Mouse (Mus musculus) cerebellum, adult 2 months (tissue): ENCODE results near the gene Cdadc1. TPM values are rescaled to one million over a fixed set of nuclear protein-coding genes. Genes with fewer than 3 reads are reported as not detected.

Source experiments
- DNase-seq, 2 experiments: peaks; one replicate each; pipeline ENCODE4 v3.0.0; 2021
- H3K27ac ChIP-seq: fragments of 200-500 bp; 2 replicates; pipeline ENCODE4 v1.5.1; 2012; ENCODE audit warnings: low read length, control low read depth, inconsistent platforms; ENCODE audit not compliant: insufficient read depth
- H3K27me3 ChIP-seq: fragments of 200-500 bp; 2 replicates; pipeline ENCODE4 v1.6.1; 2012; ENCODE audit warnings: inconsistent platforms, mild to moderate bottlenecking, low read length, moderate library complexity; ENCODE audit not compliant: control insufficient read depth, insufficient read depth
- H3K4me1 ChIP-seq: fragments of 200-500 bp; 2 replicates; pipeline ENCODE4 v1.6.1; 2011; ENCODE audit warnings: low read length; ENCODE audit not compliant: control insufficient read depth, insufficient read depth
- H3K4me3 ChIP-seq: fragments of 200-500 bp; replicated peaks from 2 replicates; pipeline ENCODE3; 2011; ENCODE audit warnings: mild to moderate bottlenecking, low read depth, low read length, control low read depth; ENCODE audit not compliant: insufficient read depth
- CTCF ChIP-seq: fragments of 200-500 bp; IDR thresholded peaks from 2 replicates; pipeline ENCODE4 v1.5.1; 2011; ENCODE audit warnings: low read depth, mild to moderate bottlenecking, control low read depth, low read length, moderate library complexity, borderline replicate concordance; ENCODE audit not compliant: insufficient read depth
- POLR2A ChIP-seq: fragments of 200-500 bp; IDR thresholded peaks from 2 replicates; pipeline ENCODE4 v1.6.1; 2011; ENCODE audit warnings: low read length, control low read depth, borderline replicate concordance; ENCODE audit not compliant: insufficient read depth
- WGBS: fragments of 180-500 bp; shearing (Covaris S2); methylation state at CpG from one replicate; pipeline ENCODE4 v1.1.7; 2018; 5-methylcytosine and 5-hydroxymethylcytosine counted together
- polyA plus RNA-seq: library from polyadenylated mRNA; depleted of rRNA; stranded (reverse); fragments of >200 nt; gene quantifications from 2 replicates; pipeline ENCODE4 v1.2.3, GENCODE M21; 2012

Gene Cdadc1
- polyA plus RNA-seq, 1 experiment: 39.0 TPM

GRCm38 (mm10) chr14:59548532-59548931, 49.2 kb downstream of the Cdadc1 start:
- WGBS: 54% methylated on average over 2 of the region's 2 CpGs
- Histone ChIP-seq H3K4me3 (no peak overlapping the region), H3K27me3 (no peaks in the 10 kb centered on the region), H3K4me1 (no peaks in the 10 kb centered on the region), H3K27ac (peak overlapping the region; percentile 55; the same call in 1 of the 2 replicates)
- DNase-seq: no peak
- no peak for TF ChIP-seq POLR2A
- no peak for TF ChIP-seq CTCF

- TF ChIP-seq CTCF (no peak), POLR2A (no peak)
- Histone ChIP-seq H3K4me1 (no peaks in the 10 kb centered on the region), H3K27ac (no peak overlapping the region), H3K27me3 (no peaks in the 10 kb centered on the region), H3K4me3 (no peak overlapping the region)
- 53% methylated on average over 5 of the region's 5 CpGs for WGBS
- DNase-seq: no peak
Measured at GRCm38 (mm10) chr14:59547530-59547929, 50.2 kb downstream of the Cdadc1 start.

GRCm38 (mm10) chr14:59546162-59546880, 51.4 kb downstream of the Cdadc1 start:
- Histone ChIP-seq H3K4me1 (no peaks in the 10 kb centered on the region), H3K27ac (no peak overlapping the region), H3K27me3 (no peaks in the 10 kb centered on the region), H3K4me3 (no peak overlapping the region)
- no peak for DNase-seq
- 84% methylated on average over 7 of the region's 7 CpGs for WGBS
- no peak for TF ChIP-seq POLR2A

- Histone ChIP-seq H3K27me3 (no peaks in the 10 kb centered on the region), H3K4me1 (no peaks in the 10 kb centered on the region), H3K4me3 (no peak overlapping the region), H3K27ac (no peak overlapping the region)
- TF ChIP-seq CTCF (no peak), POLR2A (no peak)
- DNase-seq: no peak
- 67% methylated on average over 5 of the region's 5 CpGs for WGBS
Measured at GRCm38 (mm10) chr14:59543956-59544355, 53.8 kb downstream of the Cdadc1 start.

- Histone ChIP-seq H3K4me1 (no peaks in the 10 kb centered on the region), H3K27me3 (no peaks in the 10 kb centered on the region), H3K27ac (no peak overlapping the region), H3K4me3 (no peak overlapping the region)
- DNase-seq: no peak
- no peak for TF ChIP-seq CTCF
- TF ChIP-seq POLR2A: no peak
- 82% methylated on average over 3 of the region's 3 CpGs for WGBS
Measured at GRCm38 (mm10) chr14:59543158-59543826, 54.5 kb downstream of the Cdadc1 start.

GRCm38 (mm10) chr14:59540761-59541160, 57.0 kb downstream of the Cdadc1 start:
- no peaks in the 10 kb centered on the region for H3K4me1 ChIP-seq
- no peak for DNase-seq
- no peaks in the 10 kb centered on the region for H3K27me3 ChIP-seq
- no peak overlapping the region for H3K4me3 ChIP-seq
- TF ChIP-seq CTCF (no peak), POLR2A (no peak)
- WGBS: 55% methylated on average over 6 of the region's 6 CpGs
- H3K27ac ChIP-seq: no peak overlapping the region

- TF ChIP-seq CTCF: no peak
- no peak for TF ChIP-seq POLR2A
- Histone ChIP-seq H3K27me3 (no peaks in the 10 kb centered on the region), H3K4me3 (no peak overlapping the region), H3K4me1 (no peaks in the 10 kb centered on the region), H3K27ac (no peak overlapping the region)
- WGBS: 89% methylated on average over 2 of the region's 2 CpGs
- no peak for DNase-seq
Measured at GRCm38 (mm10) chr14:59540230-59540629, 57.5 kb downstream of the Cdadc1 start.

- Histone ChIP-seq H3K4me3 (no peak overlapping the region), H3K27ac (no peak overlapping the region), H3K4me1 (no peaks in the 10 kb centered on the region), H3K27me3 (no peaks in the 10 kb centered on the region)
- 94% methylated on average over 4 of the region's 4 CpGs for WGBS
- TF ChIP-seq POLR2A (no peak), CTCF (no peak)
- DNase-seq: no peak
Measured at GRCm38 (mm10) chr14:59537829-59538432, 59.8 kb downstream of the Cdadc1 start.

GRCm38 (mm10) chr14:59533908-59534307, 63.9 kb downstream of the Cdadc1 start:
- Histone ChIP-seq H3K4me3 (no peak overlapping the region), H3K4me1 (no peaks in the 10 kb centered on the region), H3K27me3 (no peaks in the 10 kb centered on the region), H3K27ac (no peak overlapping the region)
- no peak for DNase-seq
- TF ChIP-seq POLR2A (no peak), CTCF (no peak)
